Mouse (Mus musculus) forebrain, embryonic 10.5 days (tissue): ENCODE measurements around the gene Surf4. TPM values are rescaled to one million over a fixed set of nuclear protein-coding genes. Genes with fewer than 3 reads are reported as not detected.
"Not testable (repeated sequence)": the region's sequence is repeated elsewhere in the genome, so short reads cannot be mapped to it uniquely, and the experiment has no call there.

Source experiments
- DNase-seq: peaks from one replicate; pipeline ENCODE4 v3.0.0-alpha.2; 2017; ENCODE audit warnings: low spot score; ENCODE audit errors: extremely low spot score
- H3K27ac ChIP-seq: fragments of 300-500 bp; sonication (generic); 2 replicates; pipeline ENCODE4 v1.5.1; 2016; ENCODE audit warnings: mild to moderate bottlenecking
- H3K27me3 ChIP-seq: fragments of 300-500 bp; sonication (generic); 2 replicates; pipeline ENCODE4 v1.6.1; 2016; ENCODE audit warnings: mild to moderate bottlenecking; ENCODE audit not compliant: poor library complexity, severe bottlenecking
- H3K36me3 ChIP-seq: fragments of 300-500 bp; sonication (generic); replicated peaks from 2 replicates; pipeline ENCODE4 v1.6.1; 2016; ENCODE audit warnings: mild to moderate bottlenecking, moderate library complexity
- H3K4me1 ChIP-seq: fragments of 300-500 bp; sonication (generic); 2 replicates; pipeline ENCODE4 v1.6.1; 2016
- H3K4me3 ChIP-seq: fragments of 300-500 bp; sonication (generic); 2 replicates; pipeline ENCODE4 v1.5.1; 2016; ENCODE audit warnings: mild to moderate bottlenecking, moderate library complexity
- H3K9me3 ChIP-seq: fragments of 300-500 bp; sonication (generic); 2 replicates; pipeline ENCODE4 v1.6.1; 2016; ENCODE audit warnings: mild to moderate bottlenecking, moderate library complexity
- WGBS: fragments of 180-500 bp; shearing (Covaris S2); methylation state at CpG from one replicate; pipeline ENCODE4 v1.1.7; 2016; 5-methylcytosine and 5-hydroxymethylcytosine counted together
- polyA plus RNA-seq: library from polyadenylated mRNA; unstranded; fragments of >200 nt; fragmentation: Nextera tagmentation; extraction: Ambion mirVana; gene quantifications from 2 replicates; pipeline ENCODE4 v1.2.1, GENCODE M21; 2016

Surf4 gene
- polyA plus RNA-seq, 1 experiment from 2014 or later = 155 TPM

DNA sequence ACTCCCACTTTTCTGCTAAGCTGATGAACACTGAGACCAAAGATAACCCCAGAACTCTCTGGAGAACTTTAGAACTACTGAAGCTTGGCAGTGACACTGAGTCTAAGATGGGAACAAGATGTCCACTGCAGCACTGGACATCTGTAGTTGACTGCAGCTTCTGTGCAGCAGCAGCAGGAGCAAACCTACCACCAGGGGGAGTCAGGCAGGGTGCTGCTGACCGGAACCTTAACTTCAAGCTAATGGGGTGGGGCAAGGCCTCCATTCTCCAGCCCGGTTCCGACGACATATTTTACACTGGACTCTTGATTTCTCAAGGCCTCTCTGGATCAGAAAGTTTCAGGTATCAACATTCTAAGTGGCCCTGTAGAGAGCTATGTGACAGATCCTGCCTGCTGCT is 26.6 kb downstream of the Surf4 start:
- WGBS = 71% methylated on average over 4 of the region's 4 CpGs
- no peaks in the 10 kb centered on the region for H3K9me3 ChIP-seq
- no peaks in the 10 kb centered on the region for H3K27me3 ChIP-seq
- no peak overlapping the region for H3K4me3 ChIP-seq
- DNase-seq = no peak
- H3K27ac ChIP-seq = no peak overlapping the region
- H3K4me1 ChIP-seq = peaks cover 46% of the 10 kb centered on the region
- H3K36me3 ChIP-seq = peaks cover 61% of the 10 kb centered on the region

GRCm38 (mm10) chr2:26906431-26906830 is 27.3 kb downstream of the Surf4 start:
- Histone ChIP-seq H3K36me3 (peaks cover 54% of the 10 kb centered on the region), H3K9me3 (no peaks in the 10 kb centered on the region), H3K4me1 (peaks cover 46% of the 10 kb centered on the region), H3K27ac (no peak overlapping the region), H3K27me3 (no peaks in the 10 kb centered on the region), H3K4me3 (no peak overlapping the region)
- no peak for DNase-seq
- 91% methylated on average over 3 of the region's 3 CpGs for WGBS

GRCm38 (mm10) chr2:26905936-26906335 is 27.8 kb downstream of the Surf4 start:
- Histone ChIP-seq H3K4me3 (no peak overlapping the region), H3K4me1 (peaks cover 51% of the 10 kb centered on the region), H3K27ac (no peak overlapping the region), H3K27me3 (no peaks in the 10 kb centered on the region), H3K9me3 (no peaks in the 10 kb centered on the region), H3K36me3 (peaks cover 50% of the 10 kb centered on the region)
- DNase-seq = no peak
- WGBS = 88% methylated on average over 2 of the region's 2 CpGs

- H3K4me1 ChIP-seq = peaks cover 39% of the 10 kb centered on the region
- WGBS = 11% methylated on average over 7 of the region's 7 CpGs
- H3K9me3 ChIP-seq = no peaks in the 10 kb centered on the region
These were observed 30.4 kb downstream of the Surf4 start for GRCm38 (mm10) chr2:26903311-26903710.

GRCm38 (mm10) chr2:26902467-26903220 is 31.1 kb downstream of the Surf4 start, which contains the start of gene Surf6:
Surf6 (minus strand) TSS chr2:26902879.
- H3K27ac ChIP-seq = peak within 1 kb of the TSS; percentile 88
- peaks cover 68% of the 10 kb centered on the region for H3K36me3 ChIP-seq
- H3K9me3 ChIP-seq = no peaks in the 10 kb centered on the region
- H3K4me1 ChIP-seq = peaks cover 33% of the 10 kb centered on the region
- peak; percentile 98 for DNase-seq
- H3K4me3 ChIP-seq = peak within 1 kb of the TSS; percentile 88
- H3K27me3 ChIP-seq = no peaks in the 10 kb centered on the region
- WGBS = under 1% methylated on average over 41 of the region's 41 CpGs

More at GRCm38 (mm10) chr2:26903311-26903710, 30.4 kb downstream of the Surf4 start:
- no peak for DNase-seq
- no peaks in the 10 kb centered on the region for H3K27me3 ChIP-seq
- H3K27ac ChIP-seq = peak overlapping the region; percentile 88
- peaks cover 68% of the 10 kb centered on the region for H3K36me3 ChIP-seq
- peak overlapping the region; percentile 88 for H3K4me3 ChIP-seq

DNA sequence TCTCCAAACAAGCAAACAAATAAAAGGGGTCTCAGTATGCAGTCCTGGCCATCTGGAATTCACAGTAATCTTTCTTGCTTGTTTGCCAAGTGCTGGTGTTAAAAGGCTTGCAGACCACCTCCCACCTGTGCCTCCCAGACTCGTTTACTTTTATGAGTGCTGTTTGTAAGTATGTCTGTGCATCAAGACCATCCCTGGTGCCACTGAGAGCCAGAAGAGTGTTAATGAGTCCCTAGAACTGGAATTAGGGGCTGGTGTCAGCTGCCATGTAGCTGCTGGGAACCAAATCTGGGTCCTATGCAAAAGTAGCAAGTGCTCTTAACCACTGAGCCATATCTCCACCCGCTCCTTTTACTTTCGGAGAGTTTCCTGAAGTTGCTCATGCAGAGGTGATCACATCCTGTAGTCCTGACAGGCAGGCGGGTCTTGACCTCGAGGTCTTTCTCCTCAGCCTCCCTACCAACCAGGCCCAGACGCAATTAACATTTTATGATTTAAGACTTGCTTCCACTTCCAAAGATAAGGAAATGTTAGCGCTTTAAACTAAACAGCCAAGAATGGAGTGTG is 31.8 kb downstream of the Surf4 start:
- Histone ChIP-seq H3K27me3 (no peaks in the 10 kb centered on the region), H3K9me3 (no peaks in the 10 kb centered on the region), H3K27ac (peak overlapping the region; percentile 88), H3K4me3 (peak overlapping the region; percentile 88), H3K36me3 (peaks cover 68% of the 10 kb centered on the region), H3K4me1 (peaks cover 33% of the 10 kb centered on the region)
- no peak for DNase-seq
- WGBS = 14% methylated on average over 7 of the region's 7 CpGs

DNA sequence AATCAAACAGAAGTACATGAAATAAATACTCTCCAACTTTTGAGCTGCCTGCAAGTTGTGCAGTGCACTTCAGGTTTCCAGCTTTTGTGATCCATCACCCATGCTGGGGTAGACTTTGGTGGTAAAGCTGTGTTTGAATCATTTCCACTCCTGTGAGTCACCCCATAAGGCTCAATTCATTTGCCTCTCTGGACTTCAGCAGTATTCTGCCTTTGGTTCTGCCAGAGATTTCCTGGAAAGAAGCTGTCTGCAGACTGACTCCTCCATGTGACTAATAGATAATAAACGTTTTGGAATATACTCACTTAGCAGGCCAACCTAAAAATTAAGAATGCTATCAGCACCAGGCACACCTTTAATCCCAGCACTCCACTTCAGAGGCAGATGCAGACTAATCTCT is 33.0 kb downstream of the Surf4 start:
- no peak for DNase-seq
- Histone ChIP-seq H3K27me3 (no peaks in the 10 kb centered on the region), H3K27ac (no peak overlapping the region), H3K4me1 (peaks cover 33% of the 10 kb centered on the region), H3K4me3 (peak overlapping the region; percentile 88; the same call in 1 of the 2 replicates), H3K9me3 (no peaks in the 10 kb centered on the region), H3K36me3 (peaks cover 68% of the 10 kb centered on the region)
- 80% methylated on average over 1 of the region's 1 CpGs for whole genome bisulfite sequencing

DNA sequence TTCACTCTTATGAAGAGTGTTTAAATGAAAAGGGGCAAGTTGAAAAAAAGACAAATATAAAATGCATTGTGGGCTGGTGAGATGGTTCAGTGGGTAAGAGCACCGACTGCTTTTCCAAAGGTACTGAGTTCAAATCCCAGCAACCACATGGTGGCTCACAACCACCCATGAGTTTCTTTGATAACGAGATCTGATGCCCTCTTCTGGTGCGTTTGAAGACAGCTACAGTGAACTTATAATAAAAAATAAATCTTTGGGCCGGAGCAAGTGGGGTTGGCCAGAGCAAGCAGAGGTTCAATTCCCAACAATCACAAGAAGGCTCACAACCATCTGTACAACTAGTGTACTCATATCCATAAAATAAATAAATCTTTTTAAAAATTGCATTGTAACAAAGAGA is 37.8 kb downstream of the Surf4 start:
- WGBS = 87% methylated on average over 4 of the region's 4 CpGs
- H3K9me3 ChIP-seq = no peaks in the 10 kb centered on the region
- no peaks in the 10 kb centered on the region for H3K27me3 ChIP-seq
- H3K4me1 ChIP-seq = peaks cover 4% of the 10 kb centered on the region
- H3K4me3 ChIP-seq = no peak overlapping the region
- peaks cover 98% of the 10 kb centered on the region for H3K36me3 ChIP-seq
- H3K27ac ChIP-seq = no peak overlapping the region
- no peak for DNase-seq

GRCm38 (mm10) chr2:26886170-26886569 is 47.6 kb downstream of the Surf4 start:
- H3K36me3 ChIP-seq = peaks cover 42% of the 10 kb centered on the region
- not testable (repeated sequence) for H3K27ac ChIP-seq, H3K4me1 ChIP-seq, H3K27me3 ChIP-seq, DNase-seq, H3K4me3 ChIP-seq
- 67% methylated on average over 4 of the region's 4 CpGs for WGBS
- peaks cover 13% of the 10 kb centered on the region; the same call in 1 of the 2 replicates for H3K9me3 ChIP-seq

- not testable (repeated sequence) for H3K4me1 ChIP-seq, DNase-seq, H3K4me3 ChIP-seq, H3K27ac ChIP-seq, H3K27me3 ChIP-seq
- Histone ChIP-seq H3K36me3 (peaks cover 35% of the 10 kb centered on the region), H3K9me3 (peaks cover 13% of the 10 kb centered on the region; the same call in 1 of the 2 replicates)
- 85% methylated on average over 2 of the region's 2 CpGs for WGBS
These were observed 48.2 kb downstream of the Surf4 start for GRCm38 (mm10) chr2:26885541-26885940.

DNA sequence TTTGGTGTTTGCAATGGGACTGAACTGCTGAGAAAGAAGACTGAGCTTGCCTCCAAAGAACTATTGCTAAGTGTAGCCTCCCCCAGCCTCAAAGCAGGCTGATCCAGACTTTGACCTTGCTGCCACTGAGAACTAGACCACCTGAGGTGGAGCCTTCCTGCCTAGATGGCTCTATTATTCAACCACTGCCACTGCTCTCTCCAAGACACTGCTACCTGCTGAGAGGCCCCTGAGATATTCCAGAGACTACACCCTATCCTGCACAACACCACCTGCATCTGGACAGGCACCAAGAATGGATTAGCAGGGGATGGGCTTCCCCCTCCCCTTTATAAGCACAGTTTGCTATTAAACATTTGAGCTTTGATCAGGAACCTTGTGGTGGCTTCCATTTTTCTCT is 55.2 kb downstream of the Surf4 start:
- DNase-seq = no peak
- Histone ChIP-seq H3K4me1 (no peaks in the 10 kb centered on the region), H3K27ac (no peak overlapping the region), H3K9me3 (peaks cover 13% of the 10 kb centered on the region; the same call in 1 of the 2 replicates), H3K36me3 (no peaks in the 10 kb centered on the region), H3K4me3 (no peak overlapping the region), H3K27me3 (no peaks in the 10 kb centered on the region)

DNA sequence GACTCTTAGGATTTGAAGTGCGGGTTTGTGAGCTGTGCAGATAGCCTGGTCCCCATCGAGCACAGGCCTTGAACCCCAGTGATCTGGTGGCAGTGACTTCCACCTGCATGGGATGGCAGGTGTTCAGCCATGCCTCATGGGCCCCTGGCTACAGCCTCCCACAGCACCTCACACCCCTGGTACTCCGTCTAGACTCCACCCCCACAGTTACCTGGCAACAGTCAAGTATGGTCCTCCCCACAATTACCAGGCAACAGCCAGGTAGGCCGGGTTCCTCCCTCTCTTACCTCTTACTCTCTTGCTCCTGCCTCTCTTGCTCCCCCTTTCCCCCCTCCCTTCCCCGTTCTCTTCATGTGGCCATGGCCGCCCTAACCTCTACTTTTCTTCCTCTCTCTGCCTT is 63.1 kb downstream of the Surf4 start:
- WGBS = 69% methylated on average over 6 of the region's 6 CpGs
- DNase-seq = no peak
- Histone ChIP-seq H3K4me1 (no peaks in the 10 kb centered on the region), H3K9me3 (no peaks in the 10 kb centered on the region), H3K27ac (no peak overlapping the region), H3K27me3 (no peaks in the 10 kb centered on the region), H3K4me3 (no peak overlapping the region), H3K36me3 (no peaks in the 10 kb centered on the region)
